Mouse (Mus musculus) midbrain, postnatal 0 days (tissue): ENCODE data around the gene Rexo1. TPM values are rescaled to one million over a fixed set of nuclear protein-coding genes. Genes with fewer than 3 reads are reported as not detected.
A peak's percentile ranks its signal among the peaks of the same experiment; 100 is the strongest.

ENCODE experiments used
- ATAC-seq: fragments of 200-750 bp; cut with Nextera tagmentation; 2 replicates; pipeline ENCODE4 v1.8.0; 2017; ENCODE audit warnings: moderate number of reproducible peaks, mild to moderate bottlenecking, moderate TSS enrichment, moderate library complexity; ENCODE audit not compliant: low FRiP score
- DNase-seq: peaks from one replicate; pipeline ENCODE4 v3.0.0-alpha.2; 2015; ENCODE audit warnings: low spot score
- H3K27ac ChIP-seq: fragments of 300-500 bp; sonication (generic); 2 replicates; pipeline ENCODE4 v1.5.1; 2014; ENCODE audit warnings: low read depth, mild to moderate bottlenecking, low read length, mixed read lengths
- H3K27me3 ChIP-seq: fragments of 300-500 bp; sonication (generic); 2 replicates; pipeline ENCODE4 v1.6.1; 2014; ENCODE audit warnings: low read length, control low read depth, mixed read lengths; ENCODE audit not compliant: insufficient read depth
- H3K36me3 ChIP-seq: fragments of 300-500 bp; sonication (generic); 2 replicates; pipeline ENCODE4 v1.6.1; 2014; ENCODE audit warnings: low read length, control low read depth, mixed read lengths; ENCODE audit not compliant: insufficient read depth
- H3K4me1 ChIP-seq: fragments of 300-500 bp; sonication (generic); 2 replicates; pipeline ENCODE4 v1.6.1; 2014; ENCODE audit warnings: mild to moderate bottlenecking, control low read depth, antibody characterized with exemption, low read length, mixed read lengths; ENCODE audit not compliant: insufficient read depth
- H3K4me2 ChIP-seq: fragments of 300-500 bp; sonication (generic); 2 replicates; pipeline ENCODE4 v1.6.1; 2014; ENCODE audit warnings: low read depth, mild to moderate bottlenecking, low read length, mixed read lengths; ENCODE audit not compliant: poor library complexity, severe bottlenecking
- H3K4me3 ChIP-seq: fragments of 300-500 bp; sonication (generic); 2 replicates; pipeline ENCODE4 v1.5.1; 2014; ENCODE audit warnings: low read depth, mild to moderate bottlenecking, low read length, moderate library complexity
- H3K9ac ChIP-seq: fragments of 300-500 bp; sonication (generic); replicated peaks from 2 replicates; pipeline ENCODE4 v1.6.1; 2014; ENCODE audit warnings: mild to moderate bottlenecking, low read length, moderate library complexity, mixed read lengths; ENCODE audit not compliant: poor library complexity, severe bottlenecking
- H3K9me3 ChIP-seq: fragments of 300-500 bp; sonication (generic); 2 replicates; pipeline ENCODE4 v1.6.1; 2016; ENCODE audit warnings: low read length, control low read depth
- CTCF ChIP-seq: IDR thresholded peaks from 2 replicates; pipeline ENCODE4 v1.5.1; 2016; ENCODE audit warnings: antibody characterized with exemption, mild to moderate bottlenecking
- WGBS: fragments of 180-500 bp; shearing (Covaris S2); extraction: QIAGEN DNeasy Blood & Tissue Kit; methylation state at CpG from one replicate; pipeline ENCODE4 v1.1.7; 2014; 5-methylcytosine and 5-hydroxymethylcytosine counted together
- polyA plus RNA-seq: library from polyadenylated mRNA; unstranded; fragments of >200 nt; fragmentation: Nextera tagmentation; extraction: Ambion mirVana; gene quantifications from 2 replicates; pipeline ENCODE4 v1.2.1, GENCODE M21; 2015
- total RNA-seq: library from RNA; depleted of rRNA; stranded (reverse); fragments of >200 nt; gene quantifications from 2 replicates; pipeline ENCODE4 v1.2.3, GENCODE M21; 2014

The Rexo1 gene
- total and polyA plus RNA-seq, 2 experiments from 2014 or later = 29.8 to 52.6 TPM

DNA sequence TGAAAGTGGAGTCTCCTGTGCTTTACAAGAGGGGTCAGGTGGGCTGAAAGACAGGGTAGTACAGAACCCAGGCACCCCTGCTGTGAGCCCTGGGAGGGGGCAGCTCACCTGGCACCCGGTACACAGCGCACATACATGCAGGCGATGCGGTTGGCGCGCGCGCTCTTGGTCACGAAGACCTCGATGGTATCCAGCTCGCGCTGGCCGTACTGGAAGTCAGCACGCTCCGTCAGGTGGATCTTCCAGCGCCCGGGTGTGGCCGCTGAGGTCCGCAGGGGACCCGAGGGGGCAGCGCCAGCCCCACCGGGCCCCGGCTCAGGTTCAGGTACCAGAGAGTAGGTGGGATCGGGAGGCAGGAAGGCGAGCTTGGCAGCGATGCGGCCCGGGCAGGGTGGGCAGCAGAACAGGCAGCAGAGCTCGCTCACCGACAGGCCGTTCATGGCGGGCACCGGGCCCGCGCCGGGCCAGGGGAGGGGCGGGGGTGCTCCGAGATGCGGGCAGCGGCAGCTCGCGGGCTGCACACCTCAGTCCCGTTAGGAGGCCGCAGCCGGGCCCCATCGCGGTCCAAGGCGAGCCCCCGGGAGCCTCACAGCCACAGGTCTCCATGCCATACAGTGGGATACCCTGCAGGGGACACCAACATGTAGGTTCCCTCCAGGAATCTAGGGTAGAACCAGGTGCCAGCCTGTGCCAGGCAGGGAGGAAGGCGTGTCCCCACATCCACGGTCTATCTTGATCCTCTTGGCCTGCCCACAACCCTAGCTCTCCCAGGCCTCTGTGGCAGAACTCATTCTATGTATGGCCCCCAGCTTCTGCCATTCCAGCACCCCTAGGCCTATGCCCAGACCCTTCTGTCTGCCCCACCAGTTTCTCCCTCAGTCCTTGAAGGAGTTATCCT is 25.3 kb upstream of the Rexo1 start:
- TF ChIP-seq CTCF = no peak
- Histone ChIP-seq H3K36me3 (peaks cover 28% of the 10 kb centered on the region), H3K27ac (0 out of 2 replicates have a peak overlapping the region, but pooled peaks have one; percentile 47), H3K4me3 (no peak overlapping the region), H3K27me3 (no peaks in the 10 kb centered on the region), H3K4me2 (no peak overlapping the region), H3K4me1 (peaks cover 12% of the 10 kb centered on the region), H3K9me3 (no peaks in the 10 kb centered on the region), H3K9ac (no peak overlapping the region)
- ATAC-seq (no peak), DNase-seq (no peak)
- WGBS = 95% methylated on average over 50 of the region's 51 CpGs

DNA sequence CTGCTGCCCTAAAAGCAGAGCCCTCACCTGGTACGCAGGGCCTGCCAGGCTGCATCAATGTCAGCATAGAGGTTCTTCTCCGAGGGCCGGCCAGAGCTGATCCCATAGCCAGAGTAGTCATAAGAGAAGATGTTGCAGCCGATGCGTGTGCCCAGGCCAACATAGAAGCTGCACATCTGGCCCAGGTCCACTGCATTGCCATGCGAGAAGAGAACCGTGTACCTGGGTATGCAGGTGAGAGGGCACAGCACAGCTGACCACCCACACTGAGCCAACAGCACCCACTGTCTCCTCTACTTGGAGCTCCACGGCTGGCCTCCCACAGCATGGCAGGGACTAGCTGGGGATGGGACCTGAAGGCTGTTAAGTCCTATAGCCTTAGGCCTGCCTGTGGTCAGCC is 24.2 kb upstream of the Rexo1 start:
- H3K9ac ChIP-seq = no peak overlapping the region
- ATAC-seq = no peak
- no peak for TF ChIP-seq CTCF
- no peaks in the 10 kb centered on the region for H3K27me3 ChIP-seq
- H3K27ac ChIP-seq = no peak overlapping the region
- H3K36me3 ChIP-seq = peaks cover 28% of the 10 kb centered on the region
- 93% methylated on average over 8 of the region's 8 CpGs for WGBS
- DNase-seq = no peak
- peaks cover 12% of the 10 kb centered on the region for H3K4me1 ChIP-seq
- H3K4me3 ChIP-seq = no peak overlapping the region
- no peaks in the 10 kb centered on the region for H3K9me3 ChIP-seq
- no peak overlapping the region for H3K4me2 ChIP-seq

DNA sequence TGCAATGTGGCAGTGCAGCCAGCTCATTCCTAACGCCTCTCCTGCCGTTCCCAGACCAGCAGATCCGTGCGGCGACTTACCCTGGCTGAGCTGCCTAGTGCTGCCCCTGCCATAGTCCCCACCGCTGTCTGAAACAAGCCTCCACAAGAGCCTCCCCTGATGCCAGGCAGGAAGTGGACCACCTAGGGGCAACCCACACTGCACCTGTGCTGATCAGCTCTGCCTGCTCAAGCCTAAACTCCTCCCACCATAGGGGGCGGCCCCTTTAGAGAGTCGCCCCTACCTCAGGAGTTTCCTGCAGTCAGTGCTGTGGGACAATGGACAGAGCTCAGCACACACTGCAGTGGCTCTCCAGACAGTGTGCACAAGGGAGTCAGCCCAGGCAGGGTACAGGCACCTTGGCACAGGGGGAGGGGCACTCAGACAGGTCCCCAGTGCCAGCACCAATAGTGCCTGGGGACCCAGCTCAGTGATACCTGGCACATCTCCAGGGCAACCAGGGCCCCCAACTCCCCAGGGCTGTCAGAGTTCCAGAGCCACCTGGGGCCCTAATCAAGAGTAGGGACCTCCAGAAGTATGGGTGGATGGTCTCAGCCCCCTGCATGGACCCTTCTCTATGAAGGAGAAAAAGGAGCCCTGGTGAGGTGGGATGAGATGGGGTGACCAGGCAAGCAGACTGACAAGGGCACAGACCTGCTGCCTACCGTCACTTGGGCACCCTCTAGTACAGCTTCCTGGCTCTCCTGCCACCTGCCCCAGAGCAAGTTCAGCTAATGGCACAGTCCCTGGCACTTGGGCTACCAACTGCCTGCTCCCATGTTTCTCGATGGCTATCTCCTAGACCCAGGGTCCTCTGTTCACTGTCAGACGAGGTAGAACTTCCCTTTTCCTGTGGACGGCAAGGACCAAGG is 23.5 kb upstream of the Rexo1 start:
- H3K9ac ChIP-seq = no peak overlapping the region
- peaks cover 28% of the 10 kb centered on the region for H3K36me3 ChIP-seq

DNA sequence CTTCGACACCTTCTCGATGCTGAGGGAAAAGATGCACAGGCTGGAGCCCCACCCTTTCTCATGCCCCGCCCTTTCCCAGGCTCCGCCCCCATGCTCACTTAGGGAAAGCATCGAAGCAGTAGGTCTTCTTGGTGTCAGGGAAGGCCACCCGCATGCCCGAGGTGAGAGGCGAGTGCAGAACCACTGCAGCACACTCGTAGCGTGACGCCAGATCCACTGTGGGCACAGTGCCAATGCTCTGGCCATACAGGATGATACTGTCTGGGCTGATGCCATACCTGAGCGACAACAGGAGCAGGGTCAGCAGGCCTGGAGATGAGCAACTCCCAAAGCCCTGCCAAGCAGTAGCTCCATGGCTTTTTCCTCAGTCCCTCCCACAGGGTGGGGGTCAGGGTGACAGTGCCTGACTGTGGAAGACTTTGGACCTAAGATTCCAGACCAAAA is 22.7 kb upstream of the Rexo1 start:
- H3K36me3 ChIP-seq = peaks cover 28% of the 10 kb centered on the region
- H3K9ac ChIP-seq = no peak overlapping the region
- no peak overlapping the region for H3K4me2 ChIP-seq
- no peak overlapping the region for H3K27ac ChIP-seq
- no peak overlapping the region for H3K4me3 ChIP-seq
- H3K27me3 ChIP-seq = no peaks in the 10 kb centered on the region
- ATAC-seq (peak; percentile 45), DNase-seq (no peak)
- peaks cover 8% of the 10 kb centered on the region for H3K4me1 ChIP-seq
- no peaks in the 10 kb centered on the region for H3K9me3 ChIP-seq
- 61% methylated on average over 12 of the region's 12 CpGs for WGBS
- TF ChIP-seq CTCF = no peak

More for the DNA sequence above, 23.5 kb upstream of the Rexo1 start:
- H3K4me1 ChIP-seq = peaks cover 12% of the 10 kb centered on the region
- no peak for ATAC-seq
- H3K27me3 ChIP-seq = no peaks in the 10 kb centered on the region
- no peaks in the 10 kb centered on the region for H3K9me3 ChIP-seq
- H3K27ac ChIP-seq = no peak overlapping the region
- H3K4me2 ChIP-seq = no peak overlapping the region
- 76% methylated on average over 12 of the region's 12 CpGs for WGBS
- no peak for TF ChIP-seq CTCF
- no peak for DNase-seq
- H3K4me3 ChIP-seq = no peak overlapping the region

DNA sequence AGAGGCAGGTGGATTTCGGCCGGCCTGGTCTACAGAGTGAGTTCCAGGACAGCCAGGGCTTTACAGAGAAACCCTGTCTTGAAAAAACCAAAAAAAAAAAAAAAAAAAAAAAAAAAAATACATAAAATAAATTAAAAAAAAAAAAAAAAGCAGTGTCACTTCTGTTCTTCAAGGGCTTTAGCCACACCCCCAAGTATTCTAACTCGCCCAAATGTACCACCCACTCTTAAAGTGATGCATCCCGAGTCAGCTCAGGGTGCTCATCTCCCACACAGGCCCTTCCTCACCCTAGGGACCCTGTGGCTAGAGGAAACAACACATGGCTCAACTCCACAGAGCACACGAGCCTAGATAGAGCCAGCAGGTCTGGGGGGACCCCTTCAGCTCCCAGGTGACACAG is 21.7 kb upstream of the Rexo1 start:
- Histone ChIP-seq H3K27ac (no peak overlapping the region), H3K4me2 (no peak overlapping the region), H3K9ac (no peak overlapping the region), H3K27me3 (no peaks in the 10 kb centered on the region), H3K4me1 (no peaks in the 10 kb centered on the region), H3K36me3 (peaks cover 28% of the 10 kb centered on the region), H3K4me3 (no peak overlapping the region), H3K9me3 (no peaks in the 10 kb centered on the region)
- no peak for TF ChIP-seq CTCF
- no peak for DNase-seq
- 84% methylated on average over 5 of the region's 5 CpGs for WGBS
- ATAC-seq = no peak
